Mouse (Mus musculus) heart, postnatal 36 days (tissue): ENCODE measurements at regions not wholly inside any gene's neighbourhood (a gene's known extent, or its start where the extent isn't known, plus 50 kb on each side); places are given as distances from the start of the nearest gene placed in this dataset.

Experiments
- DNase-seq, 2 experiments: peaks; one replicate each; pipeline ENCODE4 v3.0.0; 2021 to 2022
- intact Hi-C: fragments of 180-260 bp; cut with DNase I; formaldehyde crosslinking; loops from one replicate; pipeline ENCODE4 v1.15.1; 2025
- microRNA-seq, 2 experiments: library from miRNA; unstranded; fragments of <30 nt; microRNA quantifications; one replicate each; pipeline ENCODE4 v1.2.0; 2021; ENCODE audit warnings: borderline number of aligned reads in 2 of 2

- intact Hi-C loops = no loop called here
Measured at GRCm38 (mm10) chr8:128263251-128263947, 95.0 kb upstream of the Nrp1 start.

GRCm38 (mm10) chr8:128267261-128267660 is 91.1 kb upstream of the Nrp1 start:
- intact Hi-C loops = loop anchor here (2.0 to 5.0 kb wide), 2 partner anchors 92 to 295 kb away; partner anchors contain the start of gene Nrp1
- DNase-seq = peak; percentile 26 to 36

More at GRCm38 (mm10) chr8:128263251-128263947, 95.0 kb upstream of the Nrp1 start:
- no peak for DNase-seq

GRCm38 (mm10) chr8:128268010-128268409 is 90.4 kb upstream of the Nrp1 start:
- no peak for DNase-seq
- intact Hi-C loops = loop anchor here (5.0 kb wide), 1 partner anchor 294 kb away; no protein-coding TSS in a partner anchor

- intact Hi-C loops = loop anchor here (5.0 kb wide), 1 partner anchor 293 kb away; no protein-coding TSS in a partner anchor
- no peak for DNase-seq
Measured at GRCm38 (mm10) chr8:128269546-128269945, 88.9 kb upstream of the Nrp1 start.

GRCm38 (mm10) chr8:128272866-128273344 is 85.5 kb upstream of the Nrp1 start:
- intact Hi-C loops = no loop called here
- DNase-seq = peak; percentile 38 to 50

- intact Hi-C loops = no loop called here
- no peak for DNase-seq
Measured at GRCm38 (mm10) chr8:128276475-128276874, 81.9 kb upstream of the Nrp1 start.

- intact Hi-C loops = no loop called here
Measured at GRCm38 (mm10) chr8:128282802-128283201, 75.6 kb upstream of the Nrp1 start.

GRCm38 (mm10) chr8:128283365-128283764 is 75.0 kb upstream of the Nrp1 start:
- intact Hi-C loops = no loop called here
- no peak for DNase-seq

More at GRCm38 (mm10) chr8:128282802-128283201, 75.6 kb upstream of the Nrp1 start:
- no peak for DNase-seq

GRCm38 (mm10) chr8:128284816-128285215 is 73.6 kb upstream of the Nrp1 start:
- intact Hi-C loops = no loop called here

GRCm38 (mm10) chr8:128290076-128290475 is 68.3 kb upstream of the Nrp1 start:
- DNase-seq = no peak
- intact Hi-C loops = no loop called here

More at GRCm38 (mm10) chr8:128284816-128285215, 73.6 kb upstream of the Nrp1 start:
- no peak for DNase-seq

- intact Hi-C loops = no loop called here
- no peak for DNase-seq
Measured at GRCm38 (mm10) chr8:128292394-128292793, 66.0 kb upstream of the Nrp1 start.

GRCm38 (mm10) chr8:128296728-128297380 is 61.5 kb upstream of the Nrp1 start:
- no peak for DNase-seq
- intact Hi-C loops = no loop called here

GRCm38 (mm10) chr8:128302322-128302721 is 56.1 kb upstream of the Nrp1 start:
- intact Hi-C loops = no loop called here
- DNase-seq = no peak

Small RNAs in the stretch of these regions (microRNA-seq; reads per million reads assigned to microRNA genes)
- gene Mir21c = 0 reads per million in 2 experiments
